Mouse (Mus musculus): ENCODE data around the gene Platr17.

DNA sequence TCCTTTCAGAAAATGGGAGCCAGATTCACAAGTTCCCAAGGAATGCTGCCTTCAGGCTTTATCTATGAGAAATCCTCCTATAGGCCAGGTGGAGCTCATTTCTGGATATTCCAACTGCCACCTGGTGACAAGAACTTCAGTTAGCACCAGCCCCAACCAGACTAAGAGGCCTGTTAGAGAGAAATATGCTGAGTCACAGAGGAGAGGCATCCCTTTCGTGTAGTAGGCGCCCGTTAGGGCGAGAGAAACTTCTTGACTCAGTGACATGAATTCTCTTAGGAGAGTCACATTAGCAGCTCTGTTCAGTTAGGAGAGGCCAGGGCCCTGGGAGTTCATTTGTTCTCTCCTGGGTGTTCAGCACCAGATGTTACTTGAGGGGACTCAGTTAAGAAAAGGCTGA lies 5.3 kb upstream of the Platr17 start:
- TF ChIP-seq GATA1 (IDR thresholded peaks at IDR 0.05; ENCODE audit: low read length) (no peak), TAL1 (IDR thresholded peaks at IDR 0.05; ENCODE audit: low read length) (no peak)
